Mouse (Mus musculus) MEL (cell line): ENCODE measurements at regions not wholly inside any gene's neighbourhood (a gene's known extent, or its start where the extent isn't known, plus 50 kb on each side); places are given as distances from the start of the nearest gene placed in this dataset.

Source experiments
- DNase-seq: peaks from one replicate; pipeline ENCODE4 v3.0.0; 2011; ENCODE audit warnings: low read depth, low spot score
- H3K27ac ChIP-seq: 2 replicates; pipeline ENCODE4 v1.5.1; 2012; ENCODE audit warnings: low read depth, mild to moderate bottlenecking, control low read depth, low read length, moderate library complexity; ENCODE audit not compliant: control insufficient read depth
- H3K27me3 ChIP-seq, 2 experiments: fragments of 150-350 bp in 1 of 2; sonication (generic) in 1 of 2; 2 replicates each; pipeline ENCODE4 v1.6.1; 2012; ENCODE audit warnings: low read length in 2 of 2, mild to moderate bottlenecking in 2 of 2, improper control_type of control experiment in 1 of 2, moderate library complexity in 1 of 2; ENCODE audit not compliant: insufficient read depth in 2 of 2, control insufficient read depth in 1 of 2
- H3K36me3 ChIP-seq, 2 experiments: 2 replicates each; pipeline ENCODE4 v1.6.1; 2012 to 2014; ENCODE audit warnings: low read length in 2 of 2, improper control_type of control experiment in 1 of 2, inconsistent platforms in 1 of 2, mild to moderate bottlenecking in 1 of 2; ENCODE audit not compliant: insufficient read depth in 2 of 2, control insufficient read depth in 1 of 2
- H3K4me1 ChIP-seq, 2 experiments: fragments of 150-350 bp in 1 of 2; sonication (generic) in 1 of 2; 2 replicates each; pipeline ENCODE4 v1.6.1; 2012; ENCODE audit warnings: low read length in 2 of 2, improper control_type of control experiment in 1 of 2, mild to moderate bottlenecking in 1 of 2; ENCODE audit not compliant: insufficient read depth in 2 of 2, control insufficient read depth in 1 of 2
- H3K4me3 ChIP-seq, 2 experiments: fragments of 150-350 bp in 1 of 2; sonication (generic) in 1 of 2; 2 replicates each; pipeline ENCODE4 v1.5.1; 2012; ENCODE audit warnings: low read depth in 2 of 2, low read length in 2 of 2, mild to moderate bottlenecking in 2 of 2, moderate library complexity in 2 of 2, control low read depth in 1 of 2, improper control_type of control experiment in 1 of 2; ENCODE audit not compliant: control insufficient read depth in 1 of 2, insufficient read depth in 1 of 2
- H3K79me2 ChIP-seq: 2 replicates; pipeline ENCODE4 v1.6.1; 2012; ENCODE audit warnings: mild to moderate bottlenecking, low read length, moderate library complexity; ENCODE audit not compliant: control insufficient read depth, poor library complexity, insufficient read depth
- H3K9ac ChIP-seq: 2 replicates; pipeline ENCODE4 v1.6.1; 2012; ENCODE audit warnings: low read depth, mild to moderate bottlenecking, control low read depth, low read length, moderate library complexity; ENCODE audit not compliant: control insufficient read depth, poor library complexity, severe bottlenecking
- H3K9me3 ChIP-seq: fragments of 150-350 bp; sonication (generic); replicated peaks from 2 replicates; pipeline ENCODE4 v1.6.1; 2012; ENCODE audit warnings: mild to moderate bottlenecking, low read length, improper control_type of control experiment, moderate library complexity; ENCODE audit not compliant: insufficient read depth
- BHLHE40 ChIP-seq: IDR thresholded peaks from 2 replicates; pipeline ENCODE4 v1.6.1; 2012; ENCODE audit warnings: low read depth, mild to moderate bottlenecking, inconsistent platforms, low read length, improper control_type of control experiment, borderline replicate concordance
- CTCF ChIP-seq, 3 experiments: IDR thresholded peaks in 2 of 3; conservative IDR thresholded peaks in 1 of 3; 2 replicates each; pipeline ENCODE4 v1.5.1; 2011 to 2012; ENCODE audit warnings: low read length in 3 of 3, low read depth in 2 of 3, mild to moderate bottlenecking in 2 of 3, improper control_type of control experiment in 1 of 3, inconsistent platforms in 1 of 3, mixed read lengths in 1 of 3, moderate library complexity in 1 of 3; ENCODE audit not compliant: control insufficient read depth in 1 of 3, insufficient read depth in 1 of 3, poor library complexity in 1 of 3, severe bottlenecking in 1 of 3
- ELF1 ChIP-seq: IDR thresholded peaks from 2 replicates; pipeline ENCODE4 v1.6.1; 2014; ENCODE audit warnings: low read depth, mild to moderate bottlenecking, inconsistent platforms, low read length, improper control_type of control experiment, moderate library complexity
- ETS1 ChIP-seq: IDR thresholded peaks from 2 replicates; pipeline ENCODE4 v1.6.1; 2012; ENCODE audit warnings: low read depth, mild to moderate bottlenecking, inconsistent platforms, low read length, improper control_type of control experiment, moderate library complexity
- GABPA ChIP-seq: IDR thresholded peaks from 2 replicates; pipeline ENCODE4 v1.6.1; 2012; ENCODE audit warnings: low read depth, mild to moderate bottlenecking, inconsistent platforms, low read length, improper control_type of control experiment, moderate library complexity
- MAFK ChIP-seq: IDR thresholded peaks from 2 replicates; pipeline ENCODE4 v1.6.1; 2011; ENCODE audit warnings: low read depth, mild to moderate bottlenecking, low read length, improper control_type of control experiment, borderline replicate concordance
- MAX ChIP-seq: IDR thresholded peaks from 2 replicates; pipeline ENCODE4 v1.6.1; 2011; ENCODE audit warnings: low read length, improper control_type of control experiment
- MXI1 ChIP-seq: IDR thresholded peaks from 2 replicates; pipeline ENCODE4 v1.6.1; 2011; ENCODE audit warnings: mild to moderate bottlenecking, low read depth, low read length, improper control_type of control experiment
- MYC ChIP-seq: IDR thresholded peaks from 2 replicates; pipeline ENCODE4 v1.6.1; 2011; ENCODE audit warnings: low read depth, mild to moderate bottlenecking, low read length, improper control_type of control experiment, moderate library complexity
- NELFE ChIP-seq: IDR thresholded peaks from 2 replicates; pipeline ENCODE4 v1.6.1; 2011; ENCODE audit warnings: low read depth, low read length, improper control_type of control experiment
- NRF1 ChIP-seq: IDR thresholded peaks from 2 replicates; pipeline ENCODE4 v1.6.1; 2014; ENCODE audit warnings: low read depth, mild to moderate bottlenecking, inconsistent platforms, low read length, improper control_type of control experiment, moderate library complexity; ENCODE audit not compliant: poor library complexity, insufficient read depth, severe bottlenecking
- POLR2AphosphoS2 ChIP-seq: IDR thresholded peaks from 2 replicates; pipeline ENCODE4 v1.6.1; 2011; ENCODE audit warnings: low read length, improper control_type of control experiment
- POLR2AphosphoS5 ChIP-seq: IDR thresholded peaks from 2 replicates; pipeline ENCODE4 v1.6.1; 2012; ENCODE audit warnings: low read depth, borderline replicate concordance, mild to moderate bottlenecking, inconsistent platforms, low read length, moderate library complexity, mixed read lengths
- SMC3 ChIP-seq: IDR thresholded peaks from 2 replicates; pipeline ENCODE4 v1.6.1; 2011; ENCODE audit warnings: low read depth, low read length, improper control_type of control experiment
- TCF12 ChIP-seq: IDR thresholded peaks from 2 replicates; pipeline ENCODE4 v1.6.1; 2014; ENCODE audit warnings: low read depth, mild to moderate bottlenecking, inconsistent platforms, low read length, improper control_type of control experiment, moderate library complexity
- UBTF ChIP-seq: IDR thresholded peaks from 2 replicates; pipeline ENCODE4 v1.6.1; 2012; ENCODE audit warnings: low read depth, mild to moderate bottlenecking, inconsistent platforms, low read length, improper control_type of control experiment, moderate library complexity, borderline replicate concordance; ENCODE audit not compliant: insufficient read depth
- USF1 ChIP-seq: IDR thresholded peaks from 2 replicates; pipeline ENCODE4 v1.6.1; 2014; ENCODE audit warnings: low read depth, mild to moderate bottlenecking, inconsistent platforms, low read length, improper control_type of control experiment, moderate library complexity
- ZC3H11A ChIP-seq: IDR thresholded peaks from 2 replicates; pipeline ENCODE4 v1.6.1; 2012; ENCODE audit warnings: low read depth, mild to moderate bottlenecking, inconsistent platforms, low read length, improper control_type of control experiment
- ZKSCAN1 ChIP-seq: IDR thresholded peaks from 2 replicates; pipeline ENCODE4 v1.6.1; 2012; ENCODE audit warnings: low read depth, mild to moderate bottlenecking, inconsistent platforms, low read length, improper control_type of control experiment, moderate library complexity
- ZMIZ1 ChIP-seq: IDR thresholded peaks from 2 replicates; pipeline ENCODE4 v1.6.1; 2012; ENCODE audit warnings: low read depth, mild to moderate bottlenecking, inconsistent platforms, low read length, improper control_type of control experiment, moderate library complexity
- ZNF384 ChIP-seq: IDR thresholded peaks from 2 replicates; pipeline ENCODE4 v1.6.1; 2012; ENCODE audit warnings: low read depth, mild to moderate bottlenecking, inconsistent platforms, low read length, improper control_type of control experiment

- no peak overlapping the region for H3K4me3 ChIP-seq
- no peak for DNase-seq
- TF ChIP-seq MAFK (no peak), MAX (no peak), MXI1 (no peak), SMC3 (no peak), GABPA (no peak), BHLHE40 (no peak), UBTF (no peak), POLR2AphosphoS2 (no peak), NELFE (no peak), USF1 (no peak), ELF1 (no peak), CTCF (IDR thresholded peaks at IDR 0.05 in 2 of 3, conservative IDR thresholded peaks at IDR 0.05 in 1 of 3; ENCODE audit: control insufficient read depth in 1 of 3, insufficient read depth in 1 of 3, low read depth in 2 of 3, low read length in 3 of 3, poor library complexity in 1 of 3, severe bottlenecking in 1 of 3) (no peak), ZKSCAN1 (no peak)
- TF ChIP-seq, all 39 proteins: peak for 0
- no peak overlapping the region for H3K27ac ChIP-seq
- no peaks in the 10 kb centered on the region for H3K79me2 ChIP-seq
- no peaks in the 10 kb centered on the region for H3K36me3 ChIP-seq
- no peaks in the 10 kb centered on the region for H3K4me1 ChIP-seq
- no peaks in the 10 kb centered on the region for H3K9me3 ChIP-seq
- H3K9ac ChIP-seq: no peak overlapping the region
- H3K27me3 ChIP-seq: no peaks in the 10 kb centered on the region
Measured at GRCm38 (mm10) chr1:76737663-76738062, 777.2 kb downstream of the Epha4 start.

- TF ChIP-seq ZMIZ1 (no peak), MYC (no peak), TCF12 (no peak), ETS1 (no peak), ZC3H11A (no peak), POLR2AphosphoS5 (no peak), ZNF384 (no peak), CTCF (IDR thresholded peaks at IDR 0.05 in 2 of 3, conservative IDR thresholded peaks at IDR 0.05 in 1 of 3; ENCODE audit: control insufficient read depth in 1 of 3, insufficient read depth in 1 of 3, low read depth in 2 of 3, low read length in 3 of 3, poor library complexity in 1 of 3, severe bottlenecking in 1 of 3) (no peak), SMC3 (no peak), NRF1 (no peak), MXI1 (no peak), NELFE (no peak)
- no peaks in the 10 kb centered on the region for H3K4me1 ChIP-seq
- H3K79me2 ChIP-seq: no peaks in the 10 kb centered on the region
- no peak for DNase-seq
- no peaks in the 10 kb centered on the region for H3K36me3 ChIP-seq
- no peak overlapping the region for H3K4me3 ChIP-seq
- no peak overlapping the region for H3K9ac ChIP-seq
- no peaks in the 10 kb centered on the region for H3K9me3 ChIP-seq
- no peaks in the 10 kb centered on the region for H3K27me3 ChIP-seq
- no peak overlapping the region for H3K27ac ChIP-seq
Measured at GRCm38 (mm10) chr1:76772694-76773093, 742.2 kb downstream of the Epha4 start.
